Mouse (Mus musculus): ENCODE data around the gene Olfr996. TPM values are rescaled to one million over a fixed set of nuclear protein-coding genes. Genes with fewer than 3 reads are reported as not detected.
A peak's percentile ranks its signal among the peaks of the same experiment; 100 is the strongest.
"Not testable (repeated sequence)": the region's sequence is repeated elsewhere in the genome, so short reads cannot be mapped to it uniquely, and the experiment has no call there.

Olfr996 gene
- polyA plus RNA-seq (2012; rRNA removed): not detected in 2 replicates

DNA sequence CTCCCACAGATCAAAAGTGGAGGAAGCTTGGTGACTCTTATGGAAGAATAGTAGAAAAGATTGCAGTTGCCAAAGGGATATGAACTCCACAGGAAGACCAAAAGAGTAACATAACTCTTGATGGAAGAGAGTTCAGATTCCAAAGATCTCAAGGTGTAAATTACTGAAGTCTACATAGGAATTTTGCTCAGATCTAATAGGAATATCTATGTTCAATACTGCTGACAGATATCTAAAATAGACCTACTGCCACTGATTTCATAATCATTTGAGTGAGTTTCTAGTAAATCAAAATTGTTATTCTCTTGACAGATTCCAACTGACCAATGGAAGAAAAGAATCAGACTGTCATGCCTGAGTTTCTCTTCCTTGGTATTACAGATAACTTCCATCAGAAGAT, at the start of gene Olfr996:
TSS of gene Olfr996 (plus strand) at position 301 of the 400 bp plus-strand sequence.
- DNase-seq: no peak
- H3K4me1 ChIP-seq (ENCODE audit: control insufficient read depth, insufficient read depth, low read length): no peaks in the 10 kb centered on the region
- TF ChIP-seq POLR2A (IDR thresholded peaks at IDR 0.05; ENCODE audit: borderline replicate concordance, extremely low read depth, low read depth, low read length): no peak
- no peak within 1 kb of the TSS for H3K4me3 ChIP-seq (replicated peaks; ENCODE audit: extremely low read depth, low read depth, low read length)

DNA sequence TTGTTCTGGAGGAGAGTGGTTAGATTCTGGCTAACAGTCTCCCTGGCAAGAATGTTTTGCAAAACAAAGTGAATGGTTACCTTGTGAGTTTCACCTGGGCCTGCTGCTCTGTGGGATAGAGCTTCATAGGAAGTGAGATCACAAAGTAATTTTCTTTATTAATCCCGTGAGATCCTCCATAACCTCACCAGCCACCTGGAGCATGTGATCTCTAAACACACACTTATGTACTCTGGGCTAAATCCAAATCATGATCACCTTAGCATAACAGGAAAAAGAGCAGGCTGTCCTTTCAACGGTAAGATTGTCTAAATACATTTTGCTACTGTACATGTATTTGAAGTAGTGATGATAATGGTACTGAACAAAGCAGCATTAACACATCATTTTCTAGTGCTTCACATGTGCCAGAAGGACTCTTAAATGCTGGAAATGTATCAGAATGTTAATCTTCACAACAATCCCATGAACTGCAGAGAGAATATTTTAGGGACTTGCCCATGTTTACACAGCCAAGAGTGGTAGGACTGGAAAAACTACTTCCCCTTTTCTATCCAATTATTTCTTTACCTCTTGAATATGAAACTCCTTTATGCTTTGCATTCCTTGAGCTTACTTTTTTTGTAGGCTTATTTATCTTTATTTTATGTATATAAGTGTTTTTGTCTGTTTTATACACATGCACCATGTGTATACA, 46.8 kb upstream of the Olfr996 start:
- TF ChIP-seq POLR2A (IDR thresholded peaks at IDR 0.05; ENCODE audit: borderline replicate concordance, extremely low read depth, low read depth, low read length) (no peak), CTCF (IDR thresholded peaks at IDR 0.05; ENCODE audit: insufficient read depth, low read length) (no peak)
- 35% methylated on average over 2 of the region's 2 CpGs for WGBS
- no peak for DNase-seq

DNA sequence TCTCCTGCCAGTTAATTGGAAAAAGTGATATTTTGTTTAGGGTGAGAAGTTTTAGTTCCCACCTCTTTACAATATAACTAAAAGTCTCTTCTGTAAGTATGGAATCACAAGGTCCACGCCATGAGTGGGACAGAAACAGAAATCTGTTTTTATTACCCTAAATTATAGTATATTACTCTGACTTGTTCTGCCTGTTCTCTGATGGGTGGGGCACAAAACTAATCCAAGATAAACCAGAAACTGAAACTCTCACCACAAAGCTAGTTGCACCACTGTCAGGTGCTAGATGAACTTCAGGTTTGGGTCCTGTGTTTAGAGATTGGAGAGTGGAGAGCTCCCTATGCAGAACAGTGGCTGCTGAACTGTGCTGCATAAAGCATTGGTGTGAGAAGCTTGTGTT, 45.1 kb upstream of the Olfr996 start:
- no peak for DNase-seq
- Histone ChIP-seq H3K4me1 (ENCODE audit: control insufficient read depth, insufficient read depth, low read length) (no peaks in the 10 kb centered on the region; the same call in 1 of the 2 replicates), H3K4me3 (replicated peaks; ENCODE audit: extremely low read depth, low read depth, low read length) (no peak overlapping the region)
- TF ChIP-seq POLR2A (IDR thresholded peaks at IDR 0.05; ENCODE audit: borderline replicate concordance, extremely low read depth, low read depth, low read length) (no peak), CTCF (IDR thresholded peaks at IDR 0.05; ENCODE audit: insufficient read depth, low read length) (no peak)
- WGBS: 78% methylated on average over 1 of the region's 1 CpGs

More for the DNA sequence above, 46.8 kb upstream of the Olfr996 start:
- no peaks in the 10 kb centered on the region; the same call in 1 of the 2 replicates for H3K4me1 ChIP-seq (ENCODE audit: control insufficient read depth, insufficient read depth, low read length)
- no peak overlapping the region for H3K4me3 ChIP-seq (replicated peaks; ENCODE audit: extremely low read depth, low read depth, low read length)

GRCm38 (mm10) chr2:85554806-85555205, 24.2 kb upstream of the Olfr996 start:
- Histone ChIP-seq H3K4me3 (replicated peaks; ENCODE audit: extremely low read depth, low read depth, low read length) (no peak overlapping the region), H3K4me1 (ENCODE audit: control insufficient read depth, insufficient read depth, low read length) (no peaks in the 10 kb centered on the region)
- 50% methylated on average over 1 of the region's 1 CpGs for WGBS
- DNase-seq: no peak
- no peak for TF ChIP-seq CTCF (IDR thresholded peaks at IDR 0.05; ENCODE audit: insufficient read depth, low read length)

DNA sequence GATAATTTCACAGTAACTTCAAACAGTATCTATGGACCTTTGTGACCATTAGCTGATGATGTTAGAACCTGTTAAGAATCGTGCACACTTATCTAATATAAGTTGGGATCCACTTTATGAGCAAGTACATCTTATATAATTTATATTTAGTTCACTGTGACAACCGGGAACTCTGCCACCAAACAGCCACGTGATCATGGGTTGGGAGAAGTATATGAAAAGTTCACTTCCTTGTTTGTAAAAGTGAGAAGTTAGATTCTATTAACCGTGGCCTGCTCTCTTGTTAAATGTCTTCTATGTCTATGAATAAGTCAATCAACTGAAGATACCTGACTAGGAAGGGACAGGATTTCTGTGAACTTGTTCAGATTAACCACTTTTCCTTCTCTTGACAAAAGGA, 18.8 kb upstream of the Olfr996 start:
- no peak overlapping the region for H3K4me3 ChIP-seq (replicated peaks; ENCODE audit: extremely low read depth, low read depth, low read length)
- no peak for TF ChIP-seq POLR2A (IDR thresholded peaks at IDR 0.05; ENCODE audit: borderline replicate concordance, extremely low read depth, low read depth, low read length)
- TF ChIP-seq CTCF (IDR thresholded peaks at IDR 0.05; ENCODE audit: insufficient read depth, low read length): no peak
- WGBS: 21% methylated on average over 4 of the region's 4 CpGs
- H3K4me1 ChIP-seq (ENCODE audit: control insufficient read depth, insufficient read depth, low read length): no peaks in the 10 kb centered on the region
- no peak for DNase-seq

DNA sequence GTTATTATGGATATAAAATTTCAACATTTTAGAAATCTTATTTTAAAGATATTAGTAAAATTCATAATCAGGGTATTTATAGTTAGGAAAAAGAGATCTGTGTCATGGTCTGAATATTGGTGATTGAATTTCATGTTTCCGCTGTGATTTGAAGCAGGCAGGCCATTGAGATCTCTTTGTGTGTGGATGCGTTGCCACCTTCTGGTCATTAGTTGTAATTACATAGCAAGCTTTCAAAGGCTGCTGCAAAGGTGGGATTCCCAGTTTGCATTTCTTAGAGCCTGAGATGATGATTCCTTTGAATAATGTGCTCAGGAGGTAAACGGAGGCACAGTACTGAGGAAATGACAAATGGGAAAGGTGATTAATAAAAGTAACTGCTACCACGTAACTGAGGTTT, 17.8 kb upstream of the Olfr996 start:
- peak; percentile 9 for DNase-seq
- no peak for TF ChIP-seq POLR2A (IDR thresholded peaks at IDR 0.05; ENCODE audit: borderline replicate concordance, extremely low read depth, low read depth, low read length)
- peak; percentile 53; the same call in 1 of the 2 replicates for TF ChIP-seq CTCF (IDR thresholded peaks at IDR 0.05; ENCODE audit: insufficient read depth, low read length)
- no peaks in the 10 kb centered on the region for H3K4me1 ChIP-seq (ENCODE audit: control insufficient read depth, insufficient read depth, low read length)
- H3K4me3 ChIP-seq (replicated peaks; ENCODE audit: extremely low read depth, low read depth, low read length): no peak overlapping the region
- 18% methylated on average over 4 of the region's 4 CpGs for whole genome bisulfite sequencing

- not testable (repeated sequence) for DNase-seq; H3K4me1 ChIP-seq (ENCODE audit: control insufficient read depth, insufficient read depth, low read length); H3K4me3 ChIP-seq (replicated peaks; ENCODE audit: extremely low read depth, low read depth, low read length)
- WGBS: 83% methylated on average over 2 of the region's 2 CpGs
Measured at GRCm38 (mm10) chr2:85588648-85589047, 9.6 kb downstream of the Olfr996 start, which contains the start of gene Olfr998. Olfr998 (plus strand) TSS chr2:85588948.

GRCm38 (mm10) chr2:85611803-85612202, 32.8 kb downstream of the Olfr996 start, which contains the start of gene Olfr1000:
Olfr1000 (minus strand) TSS chr2:85611903.
- DNase-seq: no peak
- H3K4me1 ChIP-seq (ENCODE audit: control insufficient read depth, insufficient read depth, low read length): no peaks in the 10 kb centered on the region
- H3K4me3 ChIP-seq (replicated peaks; ENCODE audit: extremely low read depth, low read depth, low read length): no peak within 1 kb of the TSS
- WGBS: 62% methylated on average over 1 of the region's 1 CpGs
- TF ChIP-seq POLR2A (IDR thresholded peaks at IDR 0.05; ENCODE audit: borderline replicate concordance, extremely low read depth, low read depth, low read length) (no peak), CTCF (IDR thresholded peaks at IDR 0.05; ENCODE audit: insufficient read depth, low read length) (no peak)

Other genes starting within 250 kb of the Olfr996 start
- not detected in 2 replicates for gene Olfr987, start 239.9 kb upstream of the Olfr996 start, polyA plus RNA-seq (2012; rRNA removed)
- not detected in 2 replicates for gene Olfr988, start 216.0 kb upstream of the Olfr996 start, polyA plus RNA-seq (2012; rRNA removed)
- gene Olfr992, start 169.7 kb upstream of the Olfr996 start, polyA plus RNA-seq (2012; rRNA removed): not detected in 2 replicates
- not detected in 2 replicates for gene Olfr993, start 164.3 kb upstream of the Olfr996 start, polyA plus RNA-seq (2012; rRNA removed)
- not detected in 2 replicates for gene Olfr994, start 142.8 kb upstream of the Olfr996 start, polyA plus RNA-seq (2012; rRNA removed)
- gene Olfr995, start 135.6 kb upstream of the Olfr996 start, polyA plus RNA-seq (2012; rRNA removed): not detected in 2 replicates
- 0.06 and 5.1 TPM in 2 replicates for gene 4833423E24Rik, start 60.2 kb upstream of the Olfr996 start, polyA plus RNA-seq (2012; rRNA removed)
- gene Olfr998, start 9.7 kb downstream of the Olfr996 start, polyA plus RNA-seq (2012; rRNA removed): not detected in 2 replicates
- not detected in 2 replicates for gene Olfr1000, start 32.7 kb downstream of the Olfr996 start, polyA plus RNA-seq (2012; rRNA removed)
- gene Olfr1002, start 71.5 kb downstream of the Olfr996 start, polyA plus RNA-seq (2012; rRNA removed): not detected in 2 replicates
- not detected in 2 replicates for gene Olfr154, start 85.2 kb downstream of the Olfr996 start, polyA plus RNA-seq (2012; rRNA removed)
- gene Olfr1006, start 99.6 kb downstream of the Olfr996 start, polyA plus RNA-seq (2012; rRNA removed): not detected in 2 replicates
- gene Olfr1008, start 110.2 kb downstream of the Olfr996 start, polyA plus RNA-seq (2012; rRNA removed): not detected in 2 replicates
- not detected in 2 replicates for gene Olfr1009, start 136.2 kb downstream of the Olfr996 start, polyA plus RNA-seq (2012; rRNA removed)
- not detected in 2 replicates for gene Olfr1012, start 183.6 kb downstream of the Olfr996 start, polyA plus RNA-seq (2012; rRNA removed)
- not detected in 2 replicates for gene Olfr1013, start 187.9 kb downstream of the Olfr996 start, polyA plus RNA-seq (2012; rRNA removed)
- gene Olfr1014, start 193.5 kb downstream of the Olfr996 start, polyA plus RNA-seq (2012; rRNA removed): not detected in 2 replicates
- gene Olfr1015, start 202.8 kb downstream of the Olfr996 start, polyA plus RNA-seq (2012; rRNA removed): not detected in 2 replicates
- not detected in 2 replicates for gene Olfr1016, start 223.3 kb downstream of the Olfr996 start, polyA plus RNA-seq (2012; rRNA removed)
- gene Olfr1018, start 239.3 kb downstream of the Olfr996 start, polyA plus RNA-seq (2012; rRNA removed): not detected in 2 replicates